Mouse (Mus musculus) kidney, adult 9 months (tissue): ENCODE data around the gene 2010111I01Rik.
"Not testable (repeated sequence)": the region's sequence is repeated elsewhere in the genome, so short reads cannot be mapped to it uniquely, and the experiment has no call there.

Experiments used
- DNase-seq: peaks from one replicate; pipeline ENCODE4 v3.0.0; 2022

Gene 2010111I01Rik

DNA sequence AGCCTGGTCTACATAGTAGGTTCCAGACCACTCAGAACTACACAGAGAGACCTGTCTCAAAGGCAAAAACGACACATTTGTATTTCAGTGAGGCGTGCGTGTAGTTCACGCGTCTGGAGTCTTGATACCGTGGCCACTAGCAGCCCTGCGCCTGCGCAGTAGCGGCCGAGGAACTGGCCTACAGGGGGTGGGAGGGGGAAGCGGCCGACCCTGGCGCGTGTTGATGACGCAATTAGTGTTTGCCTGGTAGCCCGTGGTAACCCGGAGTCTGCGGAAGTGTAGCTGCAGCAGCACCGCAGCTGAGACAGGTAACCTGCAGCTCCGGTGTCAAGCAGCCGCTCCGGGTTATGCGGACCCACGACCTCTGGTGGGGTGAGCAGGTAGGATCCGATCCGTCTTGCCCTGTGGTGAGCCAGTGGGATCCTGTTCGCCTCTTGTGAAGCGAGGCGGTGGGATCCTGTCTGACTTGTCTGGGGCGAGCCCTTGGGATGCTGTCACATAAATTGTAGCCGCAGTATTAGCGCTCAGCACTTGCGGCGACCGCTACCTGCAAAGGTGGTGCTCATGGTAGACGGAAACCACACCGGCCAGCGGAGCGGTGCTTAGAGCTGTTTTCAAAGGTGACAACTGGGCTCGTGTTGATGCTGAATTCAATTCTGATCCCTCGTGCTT is at the start of gene 2010111I01Rik:
TSS of gene 2010111I01Rik (plus strand) at position 254 of the 672 bp plus-strand sequence.
- peak; percentile 97 for DNase-seq

DNA sequence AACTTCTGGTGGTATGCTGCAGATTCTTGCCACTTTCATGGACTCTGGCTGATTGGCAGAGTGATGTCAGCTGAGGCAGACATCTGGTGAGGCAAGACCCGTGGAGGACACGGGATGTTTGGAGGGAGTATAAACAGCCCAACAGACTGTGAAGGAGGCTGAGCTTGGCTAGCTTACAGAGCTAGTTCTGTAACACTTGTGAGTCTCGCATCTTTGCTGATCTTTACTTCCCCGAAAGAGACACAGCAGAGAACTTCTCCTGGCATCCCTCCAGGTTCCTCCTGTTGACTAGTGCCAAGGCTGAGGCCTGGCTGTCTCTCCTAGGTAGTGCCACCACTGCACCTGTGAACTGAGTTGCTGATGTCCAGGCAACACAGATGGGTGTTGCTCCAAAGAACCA is 48.0 kb upstream of the 2010111I01Rik start:
- peak; percentile 81 for DNase-seq

DNA sequence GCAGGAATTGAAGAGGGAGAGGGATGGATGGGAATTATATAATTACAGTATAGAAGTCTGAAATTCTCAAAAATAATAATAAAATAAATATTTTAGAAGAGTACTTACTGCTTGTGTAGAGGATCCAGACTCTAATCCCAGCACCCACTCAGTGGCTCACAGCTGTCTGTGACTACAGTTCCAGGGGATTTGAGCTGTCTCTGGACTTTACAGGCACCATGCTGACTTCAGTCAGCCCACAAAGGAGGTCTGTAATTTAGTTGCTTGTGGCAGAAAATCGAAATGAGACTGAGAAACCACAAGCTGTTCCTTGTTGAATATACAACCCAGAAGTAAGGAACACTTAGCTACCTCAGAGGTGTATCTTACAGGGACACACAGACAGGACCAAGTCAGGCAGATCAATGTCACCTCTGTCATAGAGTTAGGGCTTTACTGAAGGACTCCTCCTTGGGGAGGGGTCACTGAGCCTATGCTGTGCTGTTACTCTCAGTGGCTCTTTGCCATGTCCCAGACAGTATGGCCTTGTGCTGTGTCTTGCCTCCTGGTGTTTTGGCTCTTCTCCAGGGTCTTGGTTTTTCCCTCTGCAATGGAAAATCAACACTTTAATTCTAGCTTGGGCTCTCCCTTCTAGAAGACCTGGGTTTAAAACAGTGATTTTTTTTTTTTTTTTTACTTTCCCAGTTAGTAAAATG is 47.1 kb upstream of the 2010111I01Rik start:
- DNase-seq, result no peak

DNA sequence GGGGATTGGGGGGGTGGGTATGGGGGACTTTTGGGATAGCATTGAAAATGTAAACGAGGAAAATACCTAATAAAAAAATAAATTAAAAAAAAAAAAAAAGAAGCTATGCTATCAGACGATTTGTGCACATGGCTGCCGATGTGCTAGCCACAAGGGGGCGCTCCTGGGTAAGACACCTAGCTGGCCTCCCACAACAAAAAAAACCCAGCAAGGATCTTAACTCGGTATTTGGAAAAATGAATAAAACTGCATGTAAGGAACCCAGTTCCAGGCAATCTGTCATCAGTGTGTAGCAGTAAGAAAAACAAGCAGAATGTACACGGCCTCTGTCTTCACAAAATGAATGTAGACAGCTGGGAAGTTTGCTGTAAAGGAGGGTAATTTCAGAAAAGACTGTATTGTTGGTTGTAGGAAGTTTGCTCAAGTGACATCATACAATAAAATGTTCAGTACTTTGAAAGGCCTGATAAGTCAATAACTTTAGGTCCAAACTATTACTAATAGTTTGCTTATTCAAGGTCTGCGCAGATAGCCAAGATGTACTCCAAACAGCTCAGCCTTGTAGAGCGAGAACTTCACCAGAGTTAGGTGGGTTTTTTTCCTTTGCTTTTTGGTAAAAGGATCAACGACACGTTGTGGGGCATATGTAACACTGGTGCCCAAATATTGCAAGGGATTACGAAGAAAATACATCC is 44.9 kb upstream of the 2010111I01Rik start:
- DNase-seq, result peak; percentile 74

DNA sequence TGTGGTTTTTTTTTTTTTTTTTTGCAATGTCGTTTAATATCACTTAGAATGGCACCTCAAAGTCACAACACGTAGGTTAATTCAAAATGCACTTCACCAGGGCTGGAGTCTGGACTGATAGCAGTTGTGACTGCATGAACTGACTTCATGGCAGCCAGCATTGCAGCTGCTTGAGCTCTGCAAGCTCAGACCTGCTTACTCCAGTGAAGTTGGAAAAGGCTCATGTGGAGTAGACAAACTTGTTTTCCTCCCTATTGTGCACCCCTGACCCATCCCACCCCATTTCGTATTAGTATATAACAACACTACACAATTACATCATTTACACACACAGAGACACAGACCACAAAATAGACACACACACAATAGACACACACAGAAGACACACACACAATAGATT is 42.0 kb upstream of the 2010111I01Rik start:
- DNase-seq, result no peak

DNA sequence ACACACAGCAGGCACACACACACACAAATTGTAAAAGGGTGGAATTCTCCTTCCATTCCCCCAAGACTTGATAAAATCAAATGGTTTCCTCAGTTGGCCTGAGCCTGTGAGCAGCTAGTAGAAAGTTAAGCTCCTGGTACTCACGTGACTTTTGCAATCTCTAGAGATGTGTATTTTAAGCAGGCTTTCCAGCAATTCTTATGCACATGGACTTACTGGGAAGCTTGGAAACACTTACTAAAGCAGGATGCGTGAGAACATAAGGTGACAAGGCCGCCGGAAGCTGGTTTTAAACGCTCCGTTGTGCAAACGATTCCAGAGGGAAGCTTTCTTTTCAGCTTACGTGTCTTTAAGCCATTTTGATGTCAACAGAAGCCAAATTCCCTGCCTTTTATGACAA is 41.5 kb upstream of the 2010111I01Rik start:
- DNase-seq, result no peak

DNA sequence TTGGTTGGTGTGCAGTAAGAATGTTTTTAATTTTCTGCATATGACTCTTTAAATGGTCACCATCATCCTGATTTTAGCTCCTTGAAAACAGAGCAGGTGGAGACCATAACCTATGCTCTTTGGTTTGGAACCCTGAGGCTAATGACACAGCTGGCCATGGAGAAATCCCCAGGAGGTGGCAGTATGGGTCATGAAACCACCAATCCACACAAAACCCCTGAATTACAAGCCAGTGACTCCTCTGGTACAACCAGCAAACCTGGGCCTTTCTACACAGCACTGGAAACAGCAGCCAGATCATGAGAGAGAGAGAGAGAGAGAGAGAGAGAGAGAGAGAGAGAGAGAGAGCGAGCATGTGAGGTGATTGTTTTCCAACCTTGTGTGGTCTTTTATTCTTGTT is 38.2 kb upstream of the 2010111I01Rik start:
- peak; percentile 77 for DNase-seq

DNA sequence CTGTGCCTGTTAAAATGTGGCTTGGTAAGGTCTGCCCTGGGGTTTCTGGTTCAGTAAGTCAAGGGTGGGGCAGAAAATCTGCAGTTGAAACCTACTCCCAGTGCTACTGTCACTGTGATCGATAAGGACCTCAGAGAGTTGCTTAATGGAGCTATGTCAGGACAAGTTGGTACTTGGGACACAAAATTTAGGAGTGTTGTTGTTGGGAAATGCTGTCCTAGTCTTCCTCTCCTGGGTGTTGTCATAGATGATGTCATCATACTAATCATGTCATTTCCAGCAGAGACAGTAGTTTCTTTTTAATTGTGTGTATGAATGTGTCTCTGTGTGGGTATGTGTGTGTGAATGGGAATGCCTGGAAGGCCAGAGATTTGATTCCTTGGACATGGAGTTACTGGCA is 37.2 kb upstream of the 2010111I01Rik start:
- no peak for DNase-seq

DNA sequence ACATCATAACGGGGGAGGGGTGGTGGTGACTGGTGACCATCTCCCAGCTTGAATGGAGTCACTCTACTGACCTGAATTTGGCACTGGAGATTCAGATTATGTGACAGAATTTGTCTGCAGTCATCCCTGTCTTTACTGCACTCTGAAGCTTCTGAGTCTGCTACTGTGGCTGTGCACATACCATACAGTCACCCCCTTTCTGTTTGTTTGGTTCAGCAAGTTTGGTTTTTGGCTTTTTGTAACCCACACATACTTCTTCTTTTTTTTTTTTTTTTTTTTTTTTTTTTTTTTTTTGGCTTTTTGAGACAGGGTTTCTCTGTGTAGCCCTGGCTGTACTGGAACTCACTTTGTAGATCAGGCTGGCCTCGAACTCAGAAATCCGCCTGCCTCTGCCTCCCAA is 35.5 kb upstream of the 2010111I01Rik start:
- DNase-seq, result not testable (repeated sequence)

DNA sequence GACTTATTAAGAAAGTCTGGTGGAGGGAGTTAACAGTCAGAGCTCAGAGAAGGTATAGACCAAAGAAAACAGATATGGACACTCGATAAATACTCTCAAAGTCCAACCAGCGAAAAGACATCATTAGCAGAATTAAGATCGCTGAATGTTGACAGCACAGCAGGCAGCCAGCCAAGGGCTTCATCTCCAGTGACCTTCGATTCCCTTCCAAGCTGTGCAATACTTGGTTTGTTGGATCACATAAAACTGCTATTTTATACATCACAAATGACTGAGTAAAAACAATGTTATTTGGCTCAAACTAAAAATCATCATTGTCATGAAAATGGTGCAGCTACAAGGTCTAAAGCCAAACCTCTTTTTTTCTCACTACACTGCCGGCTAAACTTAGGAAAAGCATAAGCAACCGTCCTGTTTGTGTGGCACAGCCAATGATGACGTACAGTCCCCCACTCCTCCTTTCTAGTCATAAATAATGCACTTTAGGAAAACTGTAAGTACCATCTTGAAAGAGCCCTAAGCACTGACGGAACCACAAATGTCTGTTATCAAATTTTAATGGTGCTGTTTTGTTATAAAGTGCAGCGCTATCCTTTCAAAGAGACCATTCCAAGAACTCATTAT is 34.8 kb upstream of the 2010111I01Rik start:
- DNase-seq, result peak; percentile 57

DNA sequence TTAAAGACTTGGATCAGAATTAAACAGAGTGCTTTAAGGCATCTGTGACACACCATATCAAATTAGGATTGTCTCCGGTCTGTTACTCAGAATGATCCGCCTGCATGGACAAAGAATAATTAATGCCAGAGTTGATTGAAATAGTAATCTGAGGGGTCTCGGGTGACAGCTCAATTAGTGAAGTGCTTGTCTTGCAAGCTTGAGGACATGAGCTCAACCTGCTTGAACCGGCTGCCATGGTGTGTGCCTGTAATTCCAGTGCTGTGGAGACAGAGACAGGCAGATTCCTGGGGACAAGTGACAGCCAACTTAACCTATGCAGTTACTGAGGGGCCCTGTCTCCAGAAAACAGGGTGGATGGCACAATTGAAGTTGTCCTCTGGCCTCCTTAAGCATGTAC is 32.2 kb upstream of the 2010111I01Rik start:
- no peak for DNase-seq

DNA sequence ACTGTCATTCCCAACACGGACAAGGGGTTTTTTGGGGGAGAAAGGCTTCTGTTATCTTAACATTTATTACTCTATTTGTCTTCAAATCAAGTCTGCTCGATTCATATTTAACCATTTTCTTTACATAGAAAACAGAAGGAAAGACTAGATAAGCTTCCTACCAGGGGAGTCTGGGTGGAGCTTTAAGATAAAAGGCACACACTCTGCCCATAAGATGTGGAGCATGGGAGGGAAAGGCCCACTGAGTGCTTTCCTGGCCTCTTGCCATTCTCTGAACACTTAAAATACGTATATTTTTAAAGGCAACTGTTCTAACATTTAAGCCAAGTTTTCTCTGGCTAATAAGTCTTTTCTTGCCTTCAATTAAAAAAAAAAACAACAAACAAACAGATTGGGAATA is 25.3 kb upstream of the 2010111I01Rik start:
- no peak for DNase-seq

DNA sequence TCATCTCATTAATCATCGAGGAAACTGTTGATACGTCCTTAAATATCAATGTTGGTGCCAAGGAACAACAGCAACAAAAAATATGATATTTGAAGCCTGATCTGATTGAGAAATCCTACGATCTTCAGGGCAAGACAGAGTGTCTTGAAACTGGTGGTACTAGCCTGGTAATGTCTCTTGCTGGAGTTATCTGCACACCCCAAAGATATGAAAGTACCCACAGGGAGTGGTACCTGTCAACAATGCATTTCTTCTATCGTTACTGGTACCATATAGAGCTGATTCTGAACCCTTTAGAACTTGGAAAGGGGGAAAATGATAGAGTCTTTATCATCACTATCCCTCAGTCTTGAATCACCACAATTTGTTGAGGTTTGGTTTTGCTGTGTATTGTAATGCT is 24.9 kb upstream of the 2010111I01Rik start:
- no peak for DNase-seq

DNA sequence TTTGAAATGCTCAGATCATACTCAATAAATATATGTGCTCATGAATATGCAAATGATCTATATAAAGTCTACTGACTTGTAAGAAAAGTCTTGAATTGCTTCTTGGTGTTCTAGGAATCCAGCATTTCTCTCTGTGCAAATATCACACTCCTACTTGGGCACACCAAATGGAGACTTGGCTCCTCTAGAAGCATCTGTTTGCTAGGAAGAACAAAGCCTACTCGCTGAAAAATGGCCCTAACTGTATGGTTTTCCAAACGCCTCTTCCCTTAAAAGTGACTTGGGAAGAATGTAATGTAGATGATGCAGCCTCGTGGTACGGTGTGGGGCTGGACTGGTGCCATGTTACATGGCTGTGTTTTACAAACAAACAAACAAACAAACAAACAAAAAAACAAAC is 24.0 kb upstream of the 2010111I01Rik start:
- DNase-seq, result no peak

DNA sequence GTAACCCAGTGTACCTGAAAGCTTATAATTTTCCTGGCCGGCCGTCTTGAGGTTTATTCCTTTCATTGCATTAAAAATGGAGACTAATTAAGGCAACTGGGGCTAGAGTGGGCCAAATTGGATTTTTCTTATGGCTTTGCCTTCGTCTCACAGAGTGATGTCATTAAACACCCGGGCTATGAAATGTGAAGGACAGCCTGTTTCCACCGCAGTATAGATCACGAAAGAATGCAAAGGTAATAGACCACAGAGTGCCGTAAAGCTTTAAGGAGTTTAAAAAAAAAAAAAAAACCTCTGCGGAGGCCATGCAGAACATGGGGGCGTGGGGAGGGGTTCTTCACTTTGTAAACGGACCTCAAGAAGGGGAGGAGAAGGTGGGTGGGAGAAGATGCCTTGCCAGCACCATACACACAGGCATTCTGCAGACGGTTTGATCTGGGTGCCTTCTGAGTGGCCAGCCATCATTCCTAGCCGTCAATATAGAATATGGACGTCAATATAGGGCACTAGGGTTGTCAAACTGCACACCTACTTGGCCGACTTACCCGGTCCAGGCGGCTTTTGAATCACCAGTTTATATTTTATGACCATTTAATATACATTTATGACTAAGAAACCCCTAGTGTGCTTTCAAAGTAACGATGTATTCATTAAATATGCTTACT is 23.2 kb upstream of the 2010111I01Rik start:
- DNase-seq, result no peak

DNA sequence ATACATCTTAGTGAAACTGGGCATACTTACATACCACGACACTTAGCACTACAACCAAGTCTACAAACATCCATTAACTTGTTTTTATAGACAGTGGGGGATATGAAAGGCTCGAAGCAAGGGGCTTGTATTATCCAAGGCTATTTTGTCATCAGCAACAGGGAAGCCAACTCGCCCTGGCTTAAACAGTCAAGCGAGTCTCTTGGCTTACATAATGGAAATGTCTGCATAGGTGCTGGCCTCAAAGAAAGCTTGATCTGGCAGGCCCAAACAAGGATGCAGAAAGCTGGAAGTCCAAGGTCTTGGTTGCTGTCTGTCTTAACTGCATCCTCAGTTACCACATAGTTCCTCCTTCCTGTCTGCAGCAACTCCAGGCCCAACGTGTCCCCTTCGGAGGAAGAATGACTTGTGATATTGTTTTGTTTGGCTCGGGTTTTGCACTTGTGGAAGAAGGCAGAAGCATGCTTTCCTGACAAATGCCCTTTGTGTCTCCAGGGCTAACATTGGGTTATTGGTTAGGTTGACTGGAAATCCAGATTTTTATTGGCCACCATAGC is 21.3 kb upstream of the 2010111I01Rik start:
- peak; percentile 44 for DNase-seq

DNA sequence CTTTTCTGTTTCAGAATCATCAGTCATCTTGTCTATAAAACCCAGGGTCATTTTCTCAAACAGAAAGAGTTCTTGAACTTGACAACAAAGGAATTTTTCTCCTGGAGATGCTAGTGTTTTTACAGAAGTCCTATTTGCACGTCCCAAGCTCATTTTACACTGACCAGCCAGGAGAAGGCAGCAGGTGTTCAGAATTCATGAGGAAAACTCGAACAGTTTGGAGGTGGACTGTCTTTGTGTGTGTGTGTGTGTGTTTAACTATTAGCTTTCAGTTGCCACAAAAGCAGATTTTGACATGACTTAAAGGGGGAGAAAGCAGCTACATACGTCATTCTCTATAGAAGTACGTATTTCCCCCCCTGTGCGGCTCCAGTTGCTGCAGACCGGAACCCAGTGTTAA is 20.6 kb upstream of the 2010111I01Rik start:
- DNase-seq, result no peak

DNA sequence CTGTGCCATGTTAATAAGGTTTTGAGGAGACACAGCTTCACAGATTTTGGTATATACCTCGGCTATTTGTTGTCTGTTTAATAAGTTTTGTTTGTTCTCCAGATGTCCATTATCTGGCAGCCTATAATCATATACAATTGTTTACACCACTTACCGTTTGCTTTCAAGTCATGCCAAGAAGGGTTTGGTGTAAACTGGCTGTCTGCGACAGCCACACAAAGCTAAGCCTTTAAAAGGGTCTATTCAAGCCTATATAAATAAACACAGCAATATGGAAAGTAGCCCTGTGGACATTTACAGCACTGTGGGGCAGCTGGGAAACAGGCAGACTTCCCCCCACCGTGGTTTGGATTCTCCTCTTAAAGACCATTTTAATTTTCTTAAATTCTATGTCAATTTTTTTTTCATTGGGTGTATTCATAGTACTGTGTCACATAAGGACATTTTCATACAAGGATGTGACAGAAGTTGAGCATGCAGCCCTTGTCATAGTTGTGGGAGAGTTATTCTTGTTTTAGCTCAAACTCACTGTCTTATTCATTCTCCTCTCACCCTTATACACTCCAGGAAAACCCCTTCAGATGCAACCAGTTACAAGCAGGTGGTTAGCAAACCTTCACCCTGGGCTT is 15.0 kb upstream of the 2010111I01Rik start:
- DNase-seq, result no peak

DNA sequence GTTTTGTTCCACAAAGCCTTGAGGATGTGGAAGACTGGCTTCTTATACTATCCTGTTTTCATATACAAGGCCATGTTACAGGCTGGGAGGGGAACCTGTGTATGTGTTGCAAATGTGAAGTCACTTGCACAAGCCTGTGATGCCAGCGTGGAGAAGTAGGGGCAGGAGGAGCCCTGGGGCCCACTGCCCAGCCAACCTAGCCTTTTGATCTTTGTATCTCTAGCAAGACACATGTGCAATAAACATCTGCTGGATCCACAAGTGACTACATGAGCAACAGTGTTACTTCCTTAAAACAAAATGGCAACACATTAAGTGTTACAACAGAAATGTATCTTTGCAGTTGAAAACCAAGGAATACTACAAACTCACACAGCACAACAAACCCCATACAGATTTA is 13.1 kb upstream of the 2010111I01Rik start:
- DNase-seq, result no peak

DNA sequence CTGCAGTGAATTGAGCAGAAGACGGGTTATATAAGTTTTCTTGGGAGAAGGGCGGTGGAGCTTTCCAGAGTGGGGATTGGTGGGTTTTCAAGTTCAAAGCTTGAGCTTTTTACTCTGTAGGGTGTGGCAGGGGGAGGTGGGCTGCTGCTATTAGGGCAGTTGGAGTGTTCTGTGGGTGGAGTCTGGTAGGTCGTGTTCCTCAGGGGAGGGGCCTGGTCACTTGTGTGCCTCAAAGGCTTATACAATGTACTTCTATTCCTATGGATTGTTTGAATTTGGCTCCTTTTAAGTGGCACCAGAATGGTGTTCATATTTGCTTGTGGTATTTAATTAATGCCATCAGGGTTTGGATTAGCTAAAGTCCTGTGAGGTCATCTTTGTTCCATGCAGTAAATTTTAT is 12.6 kb upstream of the 2010111I01Rik start:
- DNase-seq, result no peak

DNA sequence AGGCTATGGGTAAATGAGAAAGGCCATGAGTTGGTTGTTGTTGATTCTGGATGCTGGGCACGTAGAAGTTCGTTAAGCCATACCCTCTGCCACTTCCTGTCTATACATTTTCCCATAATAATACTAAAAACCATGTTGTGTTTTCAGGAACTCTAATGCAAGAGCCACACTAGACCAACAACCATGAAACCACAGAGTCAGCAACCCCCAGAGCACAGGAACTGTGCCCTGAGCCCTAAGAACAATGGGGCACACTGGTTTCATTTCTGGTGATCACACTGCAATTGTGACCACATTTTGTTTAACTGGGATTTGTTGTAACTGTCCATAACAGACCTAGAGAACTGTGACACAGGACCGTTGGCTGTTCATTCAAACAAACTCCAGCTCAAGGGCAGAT is 12.1 kb upstream of the 2010111I01Rik start:
- no peak for DNase-seq

DNA sequence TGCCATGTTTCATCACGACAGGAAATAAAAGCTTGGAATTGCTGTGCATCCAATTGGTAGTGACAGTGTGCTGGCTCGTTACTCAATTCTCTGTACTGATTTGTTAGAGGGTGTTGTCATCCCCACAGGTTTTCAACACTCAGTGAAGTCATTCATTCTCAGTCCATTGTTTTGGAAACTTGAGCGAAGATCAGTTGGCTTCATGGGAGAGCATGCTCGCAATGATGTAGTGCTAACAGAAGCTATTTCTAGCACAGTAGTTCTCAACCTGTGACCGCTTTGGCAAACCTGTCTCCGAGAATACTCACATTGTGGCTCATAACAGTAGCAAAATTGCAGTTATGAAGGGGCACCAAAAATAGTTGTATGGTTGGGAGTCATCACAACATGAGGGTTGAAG is 8.7 kb upstream of the 2010111I01Rik start:
- no peak for DNase-seq
